Mouse (Mus musculus) layer of hippocampus, postnatal 10 days (tissue): ENCODE data around the gene Phf1. TPM values are rescaled to one million over a fixed set of nuclear protein-coding genes. Genes with fewer than 3 reads are reported as not detected.

Experiments
- DNase-seq, 2 experiments: peaks; one replicate each; pipeline ENCODE4 v3.0.0; 2021; ENCODE audit warnings: low spot score in 2 of 2
- total RNA-seq, 2 experiments: library from RNA; stranded (reverse); gene quantifications; 2 replicates each; pipeline ENCODE4 v1.2.3; 2021

Phf1 gene
- total RNA-seq, 2 experiments from 2014 or later: 23.0 to 23.9 TPM

- DNase-seq: no peak
These were observed 567 bp downstream of the Phf1 start for GRCm38 (mm10) chr17:26933419-26933818.

GRCm38 (mm10) chr17:26933885-26934827 is 1.3 kb downstream of the Phf1 start:
- DNase-seq: no peak

GRCm38 (mm10) chr17:26935027-26935426 is 2.2 kb downstream of the Phf1 start:
- DNase-seq: peak in 1 of 2 experiments; percentile 13

- DNase-seq: no peak
These were observed 3.6 kb downstream of the Phf1 start for GRCm38 (mm10) chr17:26936453-26936852.

GRCm38 (mm10) chr17:26936921-26937695 is 4.3 kb downstream of the Phf1 start:
- DNase-seq: no peak

- no peak for DNase-seq
These were observed 5.2 kb downstream of the Phf1 start for GRCm38 (mm10) chr17:26937883-26938695.

GRCm38 (mm10) chr17:26938731-26939130 is 5.9 kb downstream of the Phf1 start:
- peak in 1 of 2 experiments; percentile 55 for DNase-seq

GRCm38 (mm10) chr17:26939178-26939972 is 6.5 kb downstream of the Phf1 start, which contains the start of gene Cuta:
TSS of gene Cuta (minus strand) at chr17:26939569.
- peak; percentile 98 to 99 for DNase-seq

- DNase-seq: peak in 1 of 2 experiments; percentile 20
These were observed 7.1 kb downstream of the Phf1 start for GRCm38 (mm10) chr17:26939973-26940300.

- peak; percentile 46 to 66 for DNase-seq
These were observed 8.4 kb downstream of the Phf1 start, which contains the start of gene Syngap1 for GRCm38 (mm10) chr17:26941031-26941789. TSS of gene Syngap1 (plus strand) at chr17:26941253.

- peak; percentile 10 to 13 for DNase-seq
These were observed 9.2 kb downstream of the Phf1 start for GRCm38 (mm10) chr17:26941841-26942570.

GRCm38 (mm10) chr17:26945824-26946495 is 13.1 kb downstream of the Phf1 start:
- DNase-seq: peak; percentile 22 to 41

GRCm38 (mm10) chr17:26946567-26946966 is 13.7 kb downstream of the Phf1 start:
- DNase-seq: peak; percentile 70 to 80

GRCm38 (mm10) chr17:26947231-26948100 is 14.6 kb downstream of the Phf1 start:
- peak in 1 of 2 experiments; percentile 48 for DNase-seq

- peak; percentile 70 to 78 for DNase-seq
These were observed 15.6 kb downstream of the Phf1 start for GRCm38 (mm10) chr17:26948316-26949050.

- DNase-seq: no peak
These were observed 16.3 kb downstream of the Phf1 start for GRCm38 (mm10) chr17:26949051-26949577.
